In the genomic region with DNA sequence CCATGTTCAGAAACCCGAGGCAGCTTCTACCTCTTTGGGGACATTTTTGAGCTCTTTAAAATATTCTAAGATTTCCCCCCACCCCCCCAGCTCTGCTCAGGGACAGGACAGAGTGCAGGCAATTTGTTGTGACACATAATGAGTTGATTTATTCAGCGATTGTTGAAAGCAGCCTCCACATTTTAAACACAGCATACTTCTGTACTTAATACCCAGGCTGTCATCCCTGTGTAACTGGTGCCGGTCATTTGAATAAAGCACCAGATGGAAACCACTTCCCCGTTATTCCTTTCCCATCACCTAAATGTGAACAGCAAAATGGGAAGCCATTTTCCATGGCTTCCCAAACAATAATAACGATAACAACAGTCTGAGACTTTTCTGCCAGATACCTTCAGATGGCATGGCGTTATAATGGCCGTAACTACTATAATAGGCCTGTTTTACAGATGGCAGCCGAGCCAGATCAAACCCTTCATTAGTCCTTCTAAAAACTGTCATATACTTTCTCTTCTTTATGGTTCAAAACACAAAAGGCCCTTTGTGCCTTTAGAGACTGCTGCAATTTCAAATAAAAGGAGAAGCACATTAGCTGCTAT, we compare ENCODE assay signal across 10 mouse cellular contexts.
DNase-seq lines count a peak whose midpoint lies in the region; ATAC-seq and TF ChIP-seq lines count a peak whose summit lies in the region.
"Had no signal": no experiment of that assay in that cellular context is flagged by ENCODE, and none has a peak within 500 bp of the region (broad histone marks: within the 10 kb centered on the region; RNA-seq: fewer than 3 reads in every experiment).

No protein-coding gene starts in this region.

- peak overlapping the region; percentile 74 for H3K27ac ChIP-seq in intestine, embryonic 14.5 days (ENCODE audit: low read depth)
- no peak overlapping the region for H3K27ac ChIP-seq in intestine, postnatal 0 days (ENCODE audit: low read depth, low read length)
- H3K27ac ChIP-seq in forebrain, embryonic 14.5 days (ENCODE audit: low read depth, low read length): peak overlapping the region; percentile 55
- no peak overlapping the region for H3K27ac ChIP-seq in midbrain, embryonic 11.5 days (ENCODE audit: low read depth, low read length)

- H3K27me3 ChIP-seq in intestine, embryonic 14.5 days (replicated peaks; ENCODE audit: control insufficient read depth, insufficient read depth, low read length): no peaks in the 10 kb centered on the region
- no peaks in the 10 kb centered on the region for H3K27me3 ChIP-seq in intestine, postnatal 0 days (replicated peaks; ENCODE audit: control insufficient read depth, insufficient read depth, low read length)
- no peaks in the 10 kb centered on the region for H3K27me3 ChIP-seq in forebrain, embryonic 14.5 days (replicated peaks; ENCODE audit: control insufficient read depth, insufficient read depth, low read length)
- no peaks in the 10 kb centered on the region for H3K27me3 ChIP-seq in midbrain, embryonic 11.5 days (ENCODE audit: control insufficient read depth, insufficient read depth, low read length)

- no peak overlapping the region for H3K4me3 ChIP-seq in intestine, embryonic 14.5 days (ENCODE audit: low read depth, low read length)
- no peak overlapping the region for H3K4me3 ChIP-seq in intestine, postnatal 0 days (ENCODE audit: low read depth, low read length)
- no peak overlapping the region for H3K4me3 ChIP-seq in forebrain, embryonic 14.5 days (ENCODE audit: low read depth, low read length)
- H3K4me3 ChIP-seq in midbrain, embryonic 11.5 days (ENCODE audit: low read depth, low read length): no peak overlapping the region

- no peak for ATAC-seq in intestine, embryonic 14.5 days (replicated peaks; ENCODE audit: low FRiP score, low TSS enrichment, low read depth)
- ATAC-seq in intestine, postnatal 0 days: no peak
- ATAC-seq in forebrain, embryonic 14.5 days: peak; percentile 87
- peak; percentile 54 for ATAC-seq in midbrain, embryonic 11.5 days (ENCODE audit: low FRiP score)

- H3K9me3 ChIP-seq in intestine, embryonic 14.5 days (ENCODE audit: control insufficient read depth, low read length): no peaks in the 10 kb centered on the region
- H3K9me3 ChIP-seq in intestine, postnatal 0 days (ENCODE audit: control insufficient read depth): no peaks in the 10 kb centered on the region
- no peaks in the 10 kb centered on the region for H3K9me3 ChIP-seq in forebrain, embryonic 14.5 days (replicated peaks; ENCODE audit: control insufficient read depth, low read length)
- no peaks in the 10 kb centered on the region for H3K9me3 ChIP-seq in midbrain, embryonic 11.5 days (ENCODE audit: control insufficient read depth, low read length)

- no peak for TF ChIP-seq CTCF in intestine, postnatal 0 days (IDR thresholded peaks at IDR 0.05; ENCODE audit: low read depth)
- TF ChIP-seq CTCF in brain, embryonic 14.5 days (IDR thresholded peaks at IDR 0.05; ENCODE audit: borderline replicate concordance, extremely low read depth, insufficient read depth, insufficient read length): no peak

- DNase-seq in intestine, embryonic 14.5 days (ENCODE audit: low spot score): no peak
- peak; percentile 90 for DNase-seq in brain, embryonic 14.5 days (ENCODE audit: low read depth)
- DNase-seq in forebrain, embryonic 14.5 days (ENCODE audit: low spot score): peak; percentile 82
- no peak for DNase-seq in midbrain, embryonic 11.5 days (ENCODE audit: low spot score, missing footprints)
- DNase-seq in urinary bladder, postnatal 36 days (ENCODE audit: low spot score in 2 of 2): no peak
- no peak for DNase-seq in thymus, adult 18-20 months
- no peak for DNase-seq in testis, postnatal 14 days (ENCODE audit: low spot score)
- DNase-seq: cerebellum, adult 11 months; right cerebral cortex, postnatal 4 days had no signal

- no peaks in the 10 kb centered on the region for H3K36me3 ChIP-seq in intestine, embryonic 14.5 days (ENCODE audit: control insufficient read depth, insufficient read depth, low read length)
- H3K36me3 ChIP-seq in intestine, postnatal 0 days (ENCODE audit: control insufficient read depth, insufficient read depth): no peaks in the 10 kb centered on the region
- H3K36me3 ChIP-seq in forebrain, embryonic 14.5 days (ENCODE audit: control insufficient read depth, insufficient read depth, low read length): no peaks in the 10 kb centered on the region
- no peaks in the 10 kb centered on the region for H3K36me3 ChIP-seq in midbrain, embryonic 11.5 days (ENCODE audit: control insufficient read depth, insufficient read depth, low read length)

- no peak overlapping the region for H3K9ac ChIP-seq in intestine, embryonic 14.5 days (ENCODE audit: low read length)
- H3K9ac ChIP-seq in intestine, postnatal 0 days (ENCODE audit: low read depth, low read length): no peak overlapping the region
- H3K9ac ChIP-seq in forebrain, embryonic 14.5 days (ENCODE audit: low read length): no peak overlapping the region
- no peak overlapping the region for H3K9ac ChIP-seq in midbrain, embryonic 11.5 days (ENCODE audit: low read length)

- H3K4me2 ChIP-seq in intestine, embryonic 14.5 days (ENCODE audit: low read length): no peak overlapping the region
- H3K4me2 ChIP-seq in intestine, postnatal 0 days (replicated peaks; ENCODE audit: low read depth): no peak overlapping the region
- no peak overlapping the region for H3K4me2 ChIP-seq in forebrain, embryonic 14.5 days (ENCODE audit: low read length)
- H3K4me2 ChIP-seq in midbrain, embryonic 11.5 days: no peak overlapping the region

- peaks cover 35% of the 10 kb centered on the region for H3K4me1 ChIP-seq in intestine, embryonic 14.5 days (replicated peaks; ENCODE audit: control insufficient read depth, insufficient read depth, low read length)
- 0 out of 2 replicates have a peak, but pooled peaks cover 4% of the 10 kb centered on the region for H3K4me1 ChIP-seq in intestine, postnatal 0 days (replicated peaks; ENCODE audit: control insufficient read depth, insufficient read depth, low read length)
- peaks cover 30% of the 10 kb centered on the region for H3K4me1 ChIP-seq in forebrain, embryonic 14.5 days (ENCODE audit: control insufficient read depth, insufficient read depth, low read length)
- H3K4me1 ChIP-seq in midbrain, embryonic 11.5 days (ENCODE audit: control insufficient read depth, insufficient read depth, low read length): peaks cover 26% of the 10 kb centered on the region

- TF ChIP-seq POLR2A in brain, embryonic 14.5 days (IDR thresholded peaks at IDR 0.05; ENCODE audit: borderline replicate concordance, extremely low read depth, insufficient read depth, insufficient read length, poor library complexity, severe bottlenecking): no peak

- 40% methylated on average over 8 of the region's 8 CpGs for WGBS in intestine, embryonic 14.5 days
- WGBS in intestine, postnatal 0 days: 63% methylated on average over 8 of the region's 8 CpGs
- 17% methylated on average over 8 of the region's 8 CpGs for WGBS in forebrain, embryonic 14.5 days
- 64% methylated on average over 8 of the region's 8 CpGs for WGBS in midbrain, embryonic 11.5 days

Comparison
In these comparisons a context has a peak if more than half of its experiments do, and no peak if none do; other contexts are left out.
1. H3K27ac ChIP-seq: peak in intestine, embryonic 14.5 days (single experiment) and forebrain, embryonic 14.5 days (single experiment); none in intestine, postnatal 0 days (single experiment) and midbrain, embryonic 11.5 days (single experiment).
2. ATAC-seq: peak in forebrain, embryonic 14.5 days (single experiment) and midbrain, embryonic 11.5 days (single experiment); none in intestine, embryonic 14.5 days (single experiment) and intestine, postnatal 0 days (single experiment).
3. DNase-seq: peak in brain, embryonic 14.5 days (single experiment) and forebrain, embryonic 14.5 days (single experiment); none in intestine, embryonic 14.5 days (single experiment), midbrain, embryonic 11.5 days (single experiment), urinary bladder, postnatal 36 days (0 of 2), thymus, adult 18-20 months (0 of 2) and testis, postnatal 14 days (single experiment).